Comparison of ENCODE assay signal across 24 mouse cellular contexts in genomic region chr8:75353786-75354185, GRCm38 (mm10). TPM values are rescaled to one million over a fixed set of nuclear protein-coding genes. Genes with fewer than 3 reads are reported as not detected.
DNase-seq lines count a peak whose midpoint lies in the region; ATAC-seq and TF ChIP-seq lines count a peak whose summit lies in the region.
"Had no signal": no experiment of that assay in that cellular context is flagged by ENCODE, and none has a peak within 500 bp of the region (broad histone marks: within the 10 kb centered on the region; RNA-seq: fewer than 3 reads in every experiment).

No protein-coding gene starts in this region.

- 55% methylated on average over 1 of the region's 1 CpGs for WGBS in intestine, postnatal 0 days
- WGBS in intestine, embryonic 16.5 days: 56% methylated on average over 1 of the region's 1 CpGs
- 67% methylated on average over 1 of the region's 1 CpGs for WGBS in midbrain, embryonic 14.5 days
- WGBS in midbrain, embryonic 15.5 days: 71% methylated on average over 1 of the region's 1 CpGs
- 47% methylated on average over 1 of the region's 1 CpGs for WGBS in stomach, postnatal 0 days

- DNase-seq in layer of hippocampus, postnatal 10 days (ENCODE audit: low spot score in 2 of 2): peak; percentile 4 to 15
- DNase-seq in layer of hippocampus, postnatal 25 days (ENCODE audit: extremely low spot score in 1 of 2, low spot score in 1 of 2): no peak
- DNase-seq in midbrain, embryonic 14.5 days: peak; percentile 36
- DNase-seq in stomach, postnatal 0 days (ENCODE audit: low spot score): no peak
- no peak for DNase-seq in heart, adult 8-10 months (ENCODE audit: low spot score)
- DNase-seq: adrenal gland, adult 8-10 months; cerebellum, adult 9-11 months; heart, postnatal 14 days; kidney, adult 11 months; left cerebral cortex, postnatal 4 days; liver, embryonic 13.5 days; lung, postnatal 4 days had no signal

- no peak overlapping the region for H3K27ac ChIP-seq in intestine, postnatal 0 days (ENCODE audit: low read depth, low read length)
- H3K27ac ChIP-seq in intestine, embryonic 16.5 days (ENCODE audit: low read length): no peak overlapping the region
- H3K27ac ChIP-seq in midbrain, embryonic 14.5 days (replicated peaks; ENCODE audit: low read depth, low read length): no peak overlapping the region
- H3K27ac ChIP-seq in midbrain, embryonic 15.5 days: no peak overlapping the region
- H3K27ac ChIP-seq in stomach, postnatal 0 days (replicated peaks): no peak overlapping the region
- H3K27ac ChIP-seq: embryonic facial prominence, embryonic 13.5 days; hindbrain, embryonic 14.5 days; liver, embryonic 13.5 days; lung, embryonic 15.5 days had no signal

- peak; percentile 17; the same call in 1 of the 2 replicates for TF ChIP-seq CTCF in intestine, postnatal 0 days (IDR thresholded peaks at IDR 0.05; ENCODE audit: low read depth)
- peak; percentile 32 for TF ChIP-seq CTCF in stomach, postnatal 0 days (IDR thresholded peaks at IDR 0.05; ENCODE audit: low read depth)

- no peak for TF ChIP-seq EP300 in stomach, postnatal 0 days (optimal IDR thresholded peaks at IDR 0.05)

- no peaks in the 10 kb centered on the region for H3K36me3 ChIP-seq in intestine, postnatal 0 days (ENCODE audit: control insufficient read depth, insufficient read depth)
- H3K36me3 ChIP-seq in intestine, embryonic 16.5 days (ENCODE audit: control insufficient read depth, insufficient read depth, low read length): no peaks in the 10 kb centered on the region
- no peaks in the 10 kb centered on the region for H3K36me3 ChIP-seq in midbrain, embryonic 14.5 days (ENCODE audit: control insufficient read depth, insufficient read depth, low read length)
- H3K36me3 ChIP-seq in midbrain, embryonic 15.5 days (replicated peaks): no peaks in the 10 kb centered on the region
- no peaks in the 10 kb centered on the region for H3K36me3 ChIP-seq in stomach, postnatal 0 days (ENCODE audit: control insufficient read depth, insufficient read depth, low read length)
- H3K36me3 ChIP-seq: embryonic facial prominence, embryonic 13.5 days; heart, embryonic 12.5 days; liver, embryonic 13.5 days; lung, embryonic 15.5 days had no signal

- H3K4me2 ChIP-seq in intestine, postnatal 0 days (replicated peaks; ENCODE audit: low read depth): no peak overlapping the region
- no peak overlapping the region for H3K4me2 ChIP-seq in intestine, embryonic 16.5 days (ENCODE audit: low read depth, low read length)
- no peak overlapping the region for H3K4me2 ChIP-seq in midbrain, embryonic 14.5 days (ENCODE audit: low read length)
- no peak overlapping the region for H3K4me2 ChIP-seq in midbrain, embryonic 15.5 days
- H3K4me2 ChIP-seq in stomach, postnatal 0 days (replicated peaks; ENCODE audit: low read depth): no peak overlapping the region
- H3K4me2 ChIP-seq: embryonic facial prominence, embryonic 13.5 days; heart, embryonic 12.5 days; hindbrain, embryonic 14.5 days; liver, embryonic 13.5 days; lung, embryonic 15.5 days had no signal

- no peaks in the 10 kb centered on the region for H3K4me1 ChIP-seq in intestine, postnatal 0 days (replicated peaks; ENCODE audit: control insufficient read depth, insufficient read depth, low read length)
- no peaks in the 10 kb centered on the region for H3K4me1 ChIP-seq in intestine, embryonic 16.5 days (ENCODE audit: control insufficient read depth, insufficient read depth, low read length)
- no peaks in the 10 kb centered on the region for H3K4me1 ChIP-seq in midbrain, embryonic 14.5 days (ENCODE audit: control insufficient read depth, insufficient read depth, low read length)
- H3K4me1 ChIP-seq in midbrain, embryonic 15.5 days: no peaks in the 10 kb centered on the region
- H3K4me1 ChIP-seq in stomach, postnatal 0 days (replicated peaks; ENCODE audit: control insufficient read depth, insufficient read depth): no peaks in the 10 kb centered on the region
- H3K4me1 ChIP-seq: embryonic facial prominence, embryonic 13.5 days; heart, embryonic 12.5 days; liver, embryonic 13.5 days; lung, embryonic 15.5 days had no signal

- ATAC-seq in intestine, postnatal 0 days: no peak
- no peak for ATAC-seq in intestine, embryonic 16.5 days
- ATAC-seq in midbrain, embryonic 14.5 days (ENCODE audit: low FRiP score, low TSS enrichment): no peak
- no peak; the same call in 1 of the 2 replicates for ATAC-seq in midbrain, embryonic 15.5 days (replicated peaks)
- ATAC-seq in stomach, postnatal 0 days (ENCODE audit: low FRiP score, low TSS enrichment): no peak
- ATAC-seq: Patski had no signal

- no peak overlapping the region for H3K9ac ChIP-seq in intestine, postnatal 0 days (ENCODE audit: low read depth, low read length)
- no peak overlapping the region for H3K9ac ChIP-seq in intestine, embryonic 16.5 days (ENCODE audit: low read depth, low read length)
- no peak overlapping the region for H3K9ac ChIP-seq in midbrain, embryonic 14.5 days (replicated peaks; ENCODE audit: low read length)
- H3K9ac ChIP-seq in midbrain, embryonic 15.5 days: no peak overlapping the region
- no peak overlapping the region for H3K9ac ChIP-seq in stomach, postnatal 0 days (ENCODE audit: low read length)
- H3K9ac ChIP-seq: embryonic facial prominence, embryonic 13.5 days; heart, embryonic 12.5 days; hindbrain, embryonic 14.5 days; liver, embryonic 13.5 days; lung, embryonic 15.5 days had no signal

- no peaks in the 10 kb centered on the region for H3K9me3 ChIP-seq in intestine, postnatal 0 days (ENCODE audit: control insufficient read depth)
- no peaks in the 10 kb centered on the region for H3K9me3 ChIP-seq in intestine, embryonic 16.5 days (ENCODE audit: control insufficient read depth, low read length)
- H3K9me3 ChIP-seq in midbrain, embryonic 14.5 days (ENCODE audit: control insufficient read depth, low read length): peaks cover under 1% of the 10 kb centered on the region; the same call in 1 of the 2 replicates
- H3K9me3 ChIP-seq in midbrain, embryonic 15.5 days: no peaks in the 10 kb centered on the region
- no peaks in the 10 kb centered on the region for H3K9me3 ChIP-seq in stomach, postnatal 0 days (ENCODE audit: control insufficient read depth, low read length)
- H3K9me3 ChIP-seq: embryonic facial prominence, embryonic 13.5 days; liver, embryonic 13.5 days; lung, embryonic 15.5 days had no signal

- H3K4me3 ChIP-seq in intestine, postnatal 0 days (ENCODE audit: low read depth, low read length): no peak overlapping the region
- H3K4me3 ChIP-seq in intestine, embryonic 16.5 days (ENCODE audit: low read length): no peak overlapping the region
- no peak overlapping the region for H3K4me3 ChIP-seq in midbrain, embryonic 14.5 days (replicated peaks; ENCODE audit: low read depth, low read length)
- no peak overlapping the region for H3K4me3 ChIP-seq in midbrain, embryonic 15.5 days
- H3K4me3 ChIP-seq in stomach, postnatal 0 days (ENCODE audit: low read depth, low read length): no peak overlapping the region
- H3K4me3 ChIP-seq: embryonic facial prominence, embryonic 13.5 days; heart, embryonic 12.5 days; liver, embryonic 13.5 days; lung, embryonic 15.5 days; myocyte had no signal

- no peaks in the 10 kb centered on the region for H3K27me3 ChIP-seq in intestine, postnatal 0 days (replicated peaks; ENCODE audit: control insufficient read depth, insufficient read depth, low read length)
- H3K27me3 ChIP-seq in intestine, embryonic 16.5 days (replicated peaks; ENCODE audit: control insufficient read depth, insufficient read depth, low read length): no peaks in the 10 kb centered on the region
- no peaks in the 10 kb centered on the region for H3K27me3 ChIP-seq in midbrain, embryonic 14.5 days (ENCODE audit: control insufficient read depth, insufficient read depth, low read length)
- no peaks in the 10 kb centered on the region for H3K27me3 ChIP-seq in midbrain, embryonic 15.5 days (replicated peaks)
- no peaks in the 10 kb centered on the region for H3K27me3 ChIP-seq in stomach, postnatal 0 days (ENCODE audit: control insufficient read depth, insufficient read depth, low read length)
- H3K27me3 ChIP-seq: embryonic facial prominence, embryonic 13.5 days; heart, embryonic 12.5 days; liver, embryonic 13.5 days; lung, embryonic 15.5 days; Patski had no signal

RNA-seq across cellular contexts. Expression of gene Gm10358, which starts 52.6 kb away (rescaled TPM):
- 0.23 TPM in 1 of 2 replicates, not detected in the other for polyA plus RNA-seq in intestine, postnatal 0 days (2015; fragmentation: Nextera tagmentation; extraction: Ambion mirVana)
- 0.18 and 0.36 TPM in 2 replicates for polyA plus RNA-seq in intestine, embryonic 16.5 days (2015; fragmentation: Nextera tagmentation; extraction: Ambion mirVana)
- under 1 TPM in 1 of 2 experiments, not detected in 1; 0.57 TPM for total RNA-seq in layer of hippocampus, postnatal 10 days (2021)
- total RNA-seq in layer of hippocampus, postnatal 25 days (2021): under 1 TPM; 0.39 to 0.49 TPM
- polyA plus RNA-seq in midbrain, embryonic 14.5 days (2014; fragmentation: Nextera tagmentation; extraction: Ambion mirVana): not detected in 2 replicates
- polyA plus RNA-seq in midbrain, embryonic 15.5 days (2015; fragmentation: Nextera tagmentation; extraction: Ambion mirVana): 0.19 TPM in 1 of 2 replicates, not detected in the other
- polyA plus RNA-seq in stomach, postnatal 0 days (2015; fragmentation: Nextera tagmentation; extraction: Ambion mirVana): 0.07 TPM in 1 of 2 replicates, not detected in the other
- under 1 TPM in 2 of 4 experiments, not detected in 2; 0.22 to 0.25 TPM for total RNA-seq in heart, adult 8-10 months (2022)
- total RNA-seq: adrenal gland, adult 8-10 months; granulocyte monocyte progenitor cell, adult 5-6 weeks had no signal
- polyA plus RNA-seq: embryonic facial prominence, embryonic 13.5 days; neural tube, embryonic 14.5 days; thymus, postnatal 0 days had no signal

Comparison
In these comparisons a context has a peak if more than half of its experiments do, and no peak if none do; other contexts are left out.
1. DNase-seq: peak in layer of hippocampus, postnatal 10 days (2 of 2) and midbrain, embryonic 14.5 days (single experiment); none in layer of hippocampus, postnatal 25 days (0 of 2), stomach, postnatal 0 days (single experiment) and heart, adult 8-10 months (single experiment).